Mouse (Mus musculus): Measurements from ENCODE around the gene Chst8. TPM values are rescaled to one million over a fixed set of nuclear protein-coding genes. Genes with fewer than 3 reads are reported as not detected.

The Chst8 gene
- total and polyA plus RNA-seq, 2 experiments from 2014 or later: 0.20 to 6.4 TPM

DNA sequence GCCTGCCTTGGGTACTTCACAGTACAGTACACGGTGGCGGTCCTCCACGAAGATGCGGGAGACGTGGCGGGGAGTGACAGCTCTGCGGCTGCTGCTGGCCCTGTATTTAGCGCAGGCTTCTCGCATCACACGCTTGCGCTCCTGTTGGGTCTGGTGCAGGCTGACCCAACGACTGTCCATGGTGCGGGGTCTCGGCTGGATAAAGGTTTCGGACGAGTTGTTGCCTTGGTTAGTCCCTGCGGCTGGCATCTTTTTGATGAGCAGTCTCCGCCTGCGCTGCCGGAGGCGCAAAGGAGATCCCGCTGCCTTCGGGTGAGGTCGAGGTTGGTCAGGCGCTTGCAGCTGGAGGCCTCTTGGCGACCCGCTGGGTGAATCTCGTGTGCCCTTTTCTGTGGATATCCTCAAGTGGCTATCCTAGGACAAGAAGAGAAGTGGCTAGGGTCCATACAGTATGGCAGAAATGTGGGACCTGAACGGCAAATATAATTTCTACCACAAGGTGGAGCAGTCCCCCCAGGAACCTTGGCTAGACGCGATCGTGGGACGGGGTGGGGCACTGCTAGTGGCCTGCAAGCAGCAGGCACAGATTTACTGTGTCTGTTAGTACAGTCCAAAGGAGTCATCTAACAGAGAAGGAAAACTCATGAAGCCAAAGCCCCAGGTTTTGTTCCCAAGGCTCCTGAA is 136.5 kb downstream of the Chst8 start:
- no peaks in the 10 kb centered on the region for H3K36me3 ChIP-seq (replicated peaks; ENCODE audit: control insufficient read depth, insufficient read depth, low read length)
- no peaks in the 10 kb centered on the region for H3K9me3 ChIP-seq (replicated peaks; ENCODE audit: control insufficient read depth, low read length)
- peak; percentile 63 for DNase-seq (ENCODE audit: low spot score)
- WGBS: 5% methylated on average over 33 of the region's 33 CpGs
- peaks cover 39% of the 10 kb centered on the region for H3K27me3 ChIP-seq (ENCODE audit: control insufficient read depth, insufficient read depth, low read length)
- peak; percentile 60; the same call in 1 of the 2 replicates for ATAC-seq (ENCODE audit: insufficient read depth, low read depth)
- H3K27ac ChIP-seq (ENCODE audit: low read depth): no peak overlapping the region
- TF ChIP-seq CTCF (IDR thresholded peaks at IDR 0.05; ENCODE audit: low read depth) (peak; percentile 87), EP300 (IDR thresholded peaks at IDR 0.05; ENCODE audit: low read depth) (no peak)
- no peak overlapping the region for H3K4me2 ChIP-seq (ENCODE audit: low read depth, low read length)
- no peak overlapping the region for H3K4me3 ChIP-seq (ENCODE audit: low read depth, low read length)
- no peak overlapping the region for H3K9ac ChIP-seq (replicated peaks; ENCODE audit: low read depth, low read length)
- H3K4me1 ChIP-seq (ENCODE audit: control insufficient read depth, insufficient read depth): no peaks in the 10 kb centered on the region

DNA sequence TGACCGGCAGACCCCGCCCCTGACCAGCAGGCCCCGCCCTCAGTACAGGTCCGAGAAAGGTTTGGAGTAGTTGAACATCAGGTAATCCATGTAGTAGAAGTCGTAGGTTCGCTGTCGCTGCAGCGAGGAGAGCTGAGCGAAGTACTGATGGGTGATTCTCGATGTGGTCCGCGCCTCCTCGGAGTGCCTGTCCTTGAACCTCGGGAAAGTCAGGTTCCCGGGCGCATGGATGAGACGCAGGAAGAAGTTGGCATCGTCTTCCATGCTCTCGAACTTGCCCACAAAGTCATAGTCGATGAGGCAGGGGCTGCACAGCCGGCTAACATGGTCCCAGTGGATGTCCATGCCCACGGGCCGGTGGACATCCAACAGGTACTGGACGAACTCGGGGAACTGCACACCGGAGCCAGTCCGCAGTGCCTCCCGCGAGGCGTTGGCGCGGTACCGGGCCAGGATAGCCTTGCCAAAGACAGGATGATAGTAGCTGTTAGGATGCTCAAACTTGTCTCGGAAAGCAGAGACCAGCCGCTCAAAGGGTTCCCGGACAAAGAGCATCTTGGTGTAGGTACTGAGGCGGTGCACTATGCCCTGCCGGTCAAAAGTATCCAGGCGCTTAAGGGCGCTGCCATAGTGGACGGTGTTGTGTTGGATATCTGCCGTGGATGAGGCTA is 137.3 kb downstream of the Chst8 start:
- ATAC-seq (ENCODE audit: insufficient read depth, low read depth) (no peak), DNase-seq (ENCODE audit: low spot score) (no peak)
- H3K9me3 ChIP-seq (replicated peaks; ENCODE audit: control insufficient read depth, low read length): no peaks in the 10 kb centered on the region
- H3K27ac ChIP-seq (ENCODE audit: low read depth): no peak overlapping the region
- no peaks in the 10 kb centered on the region for H3K36me3 ChIP-seq (replicated peaks; ENCODE audit: control insufficient read depth, insufficient read depth, low read length)
- no peak for TF ChIP-seq CTCF (IDR thresholded peaks at IDR 0.05; ENCODE audit: low read depth)
- no peak for TF ChIP-seq EP300 (IDR thresholded peaks at IDR 0.05; ENCODE audit: low read depth)
- peaks cover 38% of the 10 kb centered on the region for H3K27me3 ChIP-seq (ENCODE audit: control insufficient read depth, insufficient read depth, low read length)
- no peak overlapping the region for H3K4me3 ChIP-seq (ENCODE audit: low read depth, low read length)
- 13% methylated on average over 42 of the region's 42 CpGs for whole genome bisulfite sequencing
- no peak overlapping the region for H3K9ac ChIP-seq (replicated peaks; ENCODE audit: low read depth, low read length)
- H3K4me2 ChIP-seq (ENCODE audit: low read depth, low read length): no peak overlapping the region
- no peaks in the 10 kb centered on the region for H3K4me1 ChIP-seq (ENCODE audit: control insufficient read depth, insufficient read depth)

- Histone ChIP-seq H3K27ac (ENCODE audit: low read depth) (no peak overlapping the region), H3K36me3 (replicated peaks; ENCODE audit: control insufficient read depth, insufficient read depth, low read length) (no peaks in the 10 kb centered on the region), H3K4me2 (ENCODE audit: low read depth, low read length) (no peak overlapping the region), H3K9me3 (replicated peaks; ENCODE audit: control insufficient read depth, low read length) (no peaks in the 10 kb centered on the region), H3K27me3 (ENCODE audit: control insufficient read depth, insufficient read depth, low read length) (peaks cover 34% of the 10 kb centered on the region), H3K4me1 (ENCODE audit: control insufficient read depth, insufficient read depth) (no peaks in the 10 kb centered on the region), H3K4me3 (ENCODE audit: low read depth, low read length) (no peak overlapping the region), H3K9ac (replicated peaks; ENCODE audit: low read depth, low read length) (no peak overlapping the region)
- WGBS: 56% methylated on average over 4 of the region's 4 CpGs
- ATAC-seq (ENCODE audit: insufficient read depth, low read depth): no peak
- DNase-seq (ENCODE audit: low spot score): no peak
- TF ChIP-seq CTCF (IDR thresholded peaks at IDR 0.05; ENCODE audit: low read depth): no peak
- no peak for TF ChIP-seq EP300 (IDR thresholded peaks at IDR 0.05; ENCODE audit: low read depth)
Observed at GRCm38 (mm10) chr7:34672916-34673315, 139.6 kb downstream of the Chst8 start.

DNA sequence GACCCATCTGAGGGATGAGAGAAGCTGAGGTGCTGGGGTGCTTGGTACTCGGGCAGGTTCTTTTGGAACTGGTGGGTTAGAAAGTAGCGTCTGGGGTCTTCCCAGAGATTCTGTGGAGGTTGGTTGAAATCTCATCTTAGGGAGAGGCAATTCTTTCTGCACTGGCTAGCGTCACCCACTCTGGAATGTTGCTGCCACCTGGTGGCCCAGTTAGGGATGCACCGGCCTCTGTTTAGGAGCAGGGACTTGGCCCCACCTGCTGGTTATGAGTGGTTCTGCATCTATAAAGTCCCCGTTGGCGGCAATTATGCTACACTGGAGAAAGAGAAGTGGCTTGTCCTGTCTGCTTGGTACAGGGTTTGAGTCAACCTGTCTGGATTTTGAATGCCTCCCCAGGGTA is 140.6 kb downstream of the Chst8 start:
- H3K4me2 ChIP-seq (ENCODE audit: low read depth, low read length): no peak overlapping the region
- H3K4me1 ChIP-seq (ENCODE audit: control insufficient read depth, insufficient read depth): no peaks in the 10 kb centered on the region
- WGBS: 1% methylated on average over 6 of the region's 6 CpGs
- H3K27ac ChIP-seq (ENCODE audit: low read depth): no peak overlapping the region
- no peaks in the 10 kb centered on the region for H3K9me3 ChIP-seq (replicated peaks; ENCODE audit: control insufficient read depth, low read length)
- no peak overlapping the region for H3K9ac ChIP-seq (replicated peaks; ENCODE audit: low read depth, low read length)
- peaks cover 34% of the 10 kb centered on the region for H3K27me3 ChIP-seq (ENCODE audit: control insufficient read depth, insufficient read depth, low read length)
- H3K36me3 ChIP-seq (replicated peaks; ENCODE audit: control insufficient read depth, insufficient read depth, low read length): no peaks in the 10 kb centered on the region
- TF ChIP-seq EP300 (IDR thresholded peaks at IDR 0.05; ENCODE audit: low read depth) (no peak), CTCF (IDR thresholded peaks at IDR 0.05; ENCODE audit: low read depth) (peak; percentile 100)
- DNase-seq (ENCODE audit: low spot score) (peak; percentile 74), ATAC-seq (ENCODE audit: insufficient read depth, low read depth) (peak; percentile 42; the same call in 1 of the 2 replicates)
- no peak overlapping the region for H3K4me3 ChIP-seq (ENCODE audit: low read depth, low read length)

DNA sequence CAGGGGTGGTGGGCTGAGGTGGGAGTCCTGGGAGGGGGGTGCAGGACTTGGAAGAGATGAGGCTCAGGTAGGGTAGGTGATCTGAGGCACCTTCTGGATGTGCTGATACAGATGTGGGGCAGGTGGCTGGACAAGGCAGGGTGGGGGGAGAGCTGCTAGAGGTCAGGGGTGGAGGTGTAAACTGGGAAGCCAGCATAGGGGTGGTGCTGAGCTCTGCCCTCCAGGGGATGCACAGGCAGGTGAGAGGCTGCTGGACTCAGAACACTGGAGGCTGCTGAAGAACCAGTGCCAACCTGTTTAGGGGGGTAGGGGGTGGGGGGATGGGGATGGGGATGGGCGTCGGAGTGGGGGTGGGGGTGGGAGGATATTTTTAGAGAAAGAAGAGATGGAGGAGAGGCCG is 141.7 kb downstream of the Chst8 start:
- ATAC-seq (ENCODE audit: insufficient read depth, low read depth): no peak
- H3K27ac ChIP-seq (ENCODE audit: low read depth): no peak overlapping the region

More for the DNA sequence above, 141.7 kb downstream of the Chst8 start:
- TF ChIP-seq EP300 (IDR thresholded peaks at IDR 0.05; ENCODE audit: low read depth): no peak
- no peak for TF ChIP-seq CTCF (IDR thresholded peaks at IDR 0.05; ENCODE audit: low read depth)
- H3K4me2 ChIP-seq (ENCODE audit: low read depth, low read length): no peak overlapping the region
- H3K4me1 ChIP-seq (ENCODE audit: control insufficient read depth, insufficient read depth): no peaks in the 10 kb centered on the region
- no peak overlapping the region for H3K9ac ChIP-seq (replicated peaks; ENCODE audit: low read depth, low read length)
- H3K27me3 ChIP-seq (ENCODE audit: control insufficient read depth, insufficient read depth, low read length): peaks cover 31% of the 10 kb centered on the region
- no peaks in the 10 kb centered on the region for H3K9me3 ChIP-seq (replicated peaks; ENCODE audit: control insufficient read depth, low read length)
- no peak overlapping the region for H3K4me3 ChIP-seq (ENCODE audit: low read depth, low read length)
- 67% methylated on average over 3 of the region's 3 CpGs for WGBS
- no peaks in the 10 kb centered on the region for H3K36me3 ChIP-seq (replicated peaks; ENCODE audit: control insufficient read depth, insufficient read depth, low read length)
- DNase-seq (ENCODE audit: low spot score): no peak

All from heart, postnatal 0 days (tissue).